Mouse (Mus musculus) skeletal muscle tissue, adult 2 months (tissue): ENCODE data around the gene Apba3.
"Not testable (repeated sequence)": the region's sequence is repeated elsewhere in the genome, so short reads cannot be mapped to it uniquely, and the experiment has no call there.

Experiments used
- DNase-seq: peaks from one replicate; pipeline ENCODE4 v3.0.0-alpha.2; 2012; ENCODE audit warnings: low read depth, low spot score

Gene Apba3

GRCm38 (mm10) chr10:81266211-81267105 is at the start of gene Apba3, which contains the start of gene Mrpl54:
Gene Apba3, plus strand, starts transcription at chr10:81266960.
Gene Mrpl54, minus strand, starts transcription at chr10:81266934.
- peak; percentile 97 for DNase-seq

- not testable (repeated sequence) for DNase-seq
Measured at GRCm38 (mm10) chr10:81217267-81217666, 49.5 kb upstream of the Apba3 start.

GRCm38 (mm10) chr10:81217964-81218363 is 48.8 kb upstream of the Apba3 start:
- no peak for DNase-seq

DNA sequence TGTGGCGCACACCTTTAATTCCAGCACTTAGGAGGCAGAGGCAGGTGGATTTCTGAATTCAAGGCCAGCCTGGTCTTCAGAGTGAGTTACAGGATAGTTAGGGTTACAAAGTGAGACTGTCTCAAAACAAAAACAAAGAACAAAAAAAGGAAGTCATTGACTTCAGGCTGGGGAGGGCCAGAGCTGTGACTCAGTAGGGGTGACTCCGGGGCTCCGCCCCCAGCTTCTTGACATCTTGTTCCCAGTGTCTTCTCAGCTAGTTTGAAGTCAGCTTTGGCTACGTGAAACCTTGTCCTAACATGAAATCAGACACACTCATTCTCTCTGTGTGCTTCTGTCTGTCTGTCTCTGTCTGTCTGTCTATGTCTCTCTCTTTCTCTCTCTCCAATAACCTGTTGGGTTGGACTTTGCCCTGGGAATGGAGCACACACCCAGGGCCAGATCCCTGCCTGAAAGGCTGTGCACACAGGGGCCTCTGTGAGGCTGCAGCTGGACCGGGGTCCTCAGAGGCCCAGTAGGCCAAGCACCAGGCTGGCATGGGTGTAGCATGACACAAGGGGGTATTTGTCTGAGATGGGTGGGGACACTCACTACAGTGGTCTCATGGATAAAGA is 45.3 kb upstream of the Apba3 start:
- no peak for DNase-seq

- DNase-seq = not testable (repeated sequence)
Measured at GRCm38 (mm10) chr10:81223731-81224130, 43.0 kb upstream of the Apba3 start.

GRCm38 (mm10) chr10:81229735-81230437 is 36.9 kb upstream of the Apba3 start:
- DNase-seq = no peak

DNA sequence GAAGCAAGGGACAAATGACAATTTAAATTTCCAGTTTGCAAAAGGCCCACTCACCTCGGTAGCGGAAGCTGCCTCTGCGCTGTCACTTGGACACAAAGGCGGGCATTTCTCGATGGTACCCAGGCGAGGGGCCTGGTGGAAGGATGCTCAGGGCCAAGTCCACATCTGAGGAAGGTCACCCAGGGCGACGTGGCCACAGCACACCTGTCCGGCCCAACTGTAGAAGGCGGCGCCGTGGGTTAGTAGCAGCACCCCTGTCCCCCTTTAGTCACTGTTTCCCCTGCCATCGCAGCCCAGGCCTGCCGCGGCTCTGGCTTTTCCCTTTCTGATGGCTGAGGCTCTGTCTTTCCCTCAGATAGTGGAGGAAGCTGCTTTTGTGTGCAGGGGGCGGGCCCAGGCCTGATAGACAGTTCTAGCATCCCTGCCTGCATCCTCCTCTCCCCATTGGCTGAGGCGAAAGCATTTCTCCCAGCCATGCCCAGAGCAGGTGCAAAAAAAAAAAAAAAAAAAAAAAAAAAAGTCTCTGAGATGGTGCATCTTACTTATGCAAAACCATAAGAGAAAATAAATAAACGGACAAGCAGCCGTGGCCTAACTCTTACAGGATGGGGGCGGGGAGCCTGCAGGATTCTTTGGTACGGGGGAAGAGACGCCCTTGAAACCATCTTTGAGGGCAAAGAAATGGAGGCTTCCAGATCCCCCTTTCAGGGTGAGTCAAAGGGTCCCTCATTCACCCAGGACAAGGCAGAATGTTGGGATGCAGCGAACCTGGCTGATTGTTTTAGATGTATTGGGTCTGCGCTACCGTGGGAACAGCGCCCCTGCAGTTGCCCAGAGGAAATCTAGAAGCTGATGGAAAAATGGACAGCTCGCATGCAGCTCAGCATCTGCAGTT is 36.1 kb upstream of the Apba3 start, which contains the start of gene Atcay:
Gene Atcay, minus strand, starts transcription at position 396 of the 895 bp plus-strand sequence.
- no peak for DNase-seq

DNA sequence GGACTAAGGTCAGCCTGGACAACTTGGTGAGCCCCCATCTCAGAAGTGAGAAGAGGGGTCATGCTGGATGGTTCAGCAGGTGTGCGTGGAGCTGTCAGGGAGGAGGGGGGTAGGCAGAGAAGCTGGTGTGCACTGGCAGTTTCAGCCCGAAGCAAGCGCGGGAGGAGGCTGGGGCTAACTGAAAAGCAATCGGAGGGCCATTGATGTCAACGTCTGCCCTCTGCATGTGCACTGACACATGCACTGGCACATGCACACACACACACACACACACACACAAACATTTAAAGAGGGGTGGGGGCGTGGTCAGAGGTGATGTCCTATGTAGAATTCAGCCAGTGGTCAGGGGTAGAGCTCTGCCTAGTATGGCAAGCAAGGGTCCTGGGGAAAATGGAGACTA is 35.3 kb upstream of the Apba3 start:
- no peak for DNase-seq

- DNase-seq = peak; percentile 74
Measured at GRCm38 (mm10) chr10:81232580-81233225, 34.1 kb upstream of the Apba3 start, which contains the start of gene Zfr2. Gene Zfr2, plus strand, starts transcription at chr10:81233155.

- DNase-seq = no peak
Measured at GRCm38 (mm10) chr10:81233226-81233585, 33.6 kb upstream of the Apba3 start.

GRCm38 (mm10) chr10:81234206-81234605 is 32.6 kb upstream of the Apba3 start:
- no peak for DNase-seq

GRCm38 (mm10) chr10:81236471-81237268 is 30.1 kb upstream of the Apba3 start:
- no peak for DNase-seq

DNA sequence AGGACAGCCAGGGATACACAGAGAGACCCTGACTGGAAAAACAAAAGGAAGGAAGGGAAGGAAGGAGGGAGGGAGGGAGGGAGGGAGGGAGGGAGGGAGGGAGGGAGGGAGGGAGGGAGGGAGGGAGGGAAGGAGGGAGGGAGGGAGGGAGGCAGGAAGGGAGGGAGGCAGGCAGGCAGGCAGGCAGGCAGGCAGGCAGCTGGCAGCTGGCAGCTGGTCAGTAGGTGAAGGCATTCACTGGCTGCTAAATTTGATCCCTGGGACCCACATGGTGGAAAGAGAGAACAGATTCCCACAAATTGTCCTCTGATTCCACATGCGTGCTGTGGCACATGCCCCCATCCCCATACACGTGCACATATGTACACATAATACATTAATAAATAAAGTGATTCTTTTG is 28.1 kb upstream of the Apba3 start:
- DNase-seq = no peak

- no peak for DNase-seq
Measured at GRCm38 (mm10) chr10:81240876-81241275, 25.9 kb upstream of the Apba3 start.

DNA sequence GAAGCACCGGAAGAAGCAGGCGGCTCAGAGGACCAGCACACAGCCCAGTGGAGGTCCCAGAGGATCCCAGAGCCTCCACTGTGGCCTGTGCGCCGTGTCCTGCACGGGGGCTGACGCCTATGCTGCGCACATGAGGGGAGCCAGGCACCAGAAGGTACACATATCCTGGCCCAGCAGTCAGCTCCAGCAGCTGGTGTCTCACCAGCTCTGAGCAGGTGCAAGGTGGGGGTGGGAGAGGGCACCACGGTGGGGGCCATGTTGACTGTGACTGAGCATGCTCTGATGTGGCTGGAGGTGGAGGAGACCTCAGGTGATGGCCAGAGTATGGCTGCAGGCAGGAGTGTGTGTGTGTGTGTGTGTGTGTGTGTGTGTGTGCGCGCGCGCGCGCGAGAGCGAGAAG is 24.7 kb upstream of the Apba3 start:
- no peak for DNase-seq

- DNase-seq = no peak
Measured at GRCm38 (mm10) chr10:81244146-81244545, 22.6 kb upstream of the Apba3 start.

- no peak for DNase-seq
Measured at GRCm38 (mm10) chr10:81244595-81244994, 22.2 kb upstream of the Apba3 start.

DNA sequence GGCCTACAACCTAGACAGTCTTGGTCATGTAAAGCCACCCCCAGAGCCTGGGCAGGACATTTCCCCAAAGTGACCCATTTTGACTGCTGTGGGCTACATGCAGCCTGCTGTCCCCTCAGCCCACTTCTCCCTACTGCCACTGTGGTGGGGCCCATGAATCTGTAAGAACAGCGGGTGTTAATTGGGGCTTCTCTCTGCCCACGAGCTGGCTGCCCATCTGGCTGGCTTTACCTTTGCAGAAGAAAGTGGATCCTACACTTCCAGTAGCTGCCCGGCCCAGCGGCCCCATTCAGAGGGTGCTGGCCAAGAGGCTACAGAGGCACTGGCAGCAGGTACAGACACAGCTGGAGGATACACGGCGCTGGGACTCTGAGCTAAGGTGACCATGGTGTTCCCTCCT is 21.6 kb upstream of the Apba3 start:
- no peak for DNase-seq

DNA sequence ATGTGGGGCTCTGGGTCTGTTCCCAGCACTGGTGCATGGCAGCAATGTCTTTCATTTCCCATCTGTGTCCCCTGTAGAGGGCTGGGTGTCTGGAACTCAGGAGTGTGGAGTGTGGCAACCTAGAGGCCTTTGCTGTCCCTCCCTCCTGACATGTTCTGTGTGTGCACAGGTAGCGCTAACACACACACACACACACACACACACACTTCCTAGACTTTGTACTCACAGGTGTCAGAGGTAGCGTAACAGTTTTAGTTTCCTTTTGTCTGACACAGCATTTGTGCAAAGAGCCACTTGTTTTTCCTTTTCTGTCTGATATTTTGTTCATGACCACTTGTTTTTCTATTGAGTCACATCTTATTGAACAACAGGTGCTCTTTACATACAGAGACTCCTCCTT is 19.0 kb upstream of the Apba3 start:
- no peak for DNase-seq

GRCm38 (mm10) chr10:81249442-81249841 is 17.3 kb upstream of the Apba3 start:
- no peak for DNase-seq
